Mouse (Mus musculus): Measurements from ENCODE around the gene Myod1. TPM values are rescaled to one million over a fixed set of nuclear protein-coding genes. Genes with fewer than 3 reads are reported as not detected.
A peak's percentile ranks its signal among the peaks of the same experiment; 100 is the strongest.

Gene Myod1
- total RNA-seq, 2 experiments from 2014 or later: not detected

GRCm38 (mm10) chr7:46409204-46409789, 33.0 kb downstream of the Myod1 start:
- ATAC-seq (replicated peaks; ENCODE audit: low FRiP score, low TSS enrichment, poor library complexity, severe bottlenecking): no peak

DNA sequence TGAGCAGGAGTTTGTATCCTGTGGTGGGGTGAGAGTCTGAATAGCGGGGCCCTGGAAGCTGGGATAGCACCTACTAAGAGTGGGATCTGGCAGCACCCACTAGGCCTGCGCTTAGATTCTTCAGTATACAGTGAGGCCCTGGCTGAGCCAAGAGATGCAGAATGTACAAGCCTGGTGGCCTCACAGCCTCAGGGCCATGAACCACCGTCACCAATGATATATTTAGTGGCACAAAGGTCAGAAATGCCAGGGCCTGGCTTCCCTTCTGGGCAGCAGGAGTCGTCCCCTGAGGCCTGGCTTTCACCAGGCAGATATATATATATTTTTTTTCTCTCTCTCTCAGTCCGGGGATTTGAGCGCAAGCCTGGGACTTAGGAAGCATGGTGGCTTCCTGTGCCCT, 34.5 kb downstream of the Myod1 start:
- no peak for ATAC-seq (replicated peaks; ENCODE audit: low FRiP score, low TSS enrichment, poor library complexity, severe bottlenecking)

DNA sequence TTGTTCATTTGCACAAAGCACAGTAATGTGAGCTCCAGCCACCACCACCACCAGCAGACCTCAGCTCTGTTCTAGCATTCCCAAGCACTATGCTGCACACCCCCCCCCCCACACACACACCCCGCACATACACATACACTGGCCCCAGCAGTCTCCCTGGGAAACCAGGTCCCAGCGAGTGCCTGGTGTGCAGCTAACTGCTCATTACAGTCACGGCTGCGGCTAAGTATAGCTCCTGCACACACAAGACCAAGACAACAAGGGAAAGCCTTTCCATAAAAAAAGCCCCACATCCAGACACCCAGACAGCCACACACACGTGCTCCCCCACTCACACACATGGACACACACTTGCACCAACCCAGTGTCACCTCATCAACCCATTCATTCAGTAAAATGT, 36.5 kb downstream of the Myod1 start:
- no peak for ATAC-seq (replicated peaks; ENCODE audit: low FRiP score, low TSS enrichment, poor library complexity, severe bottlenecking)

GRCm38 (mm10) chr7:46413959-46414725, 37.9 kb downstream of the Myod1 start:
- ATAC-seq (replicated peaks; ENCODE audit: low FRiP score, low TSS enrichment, poor library complexity, severe bottlenecking): no peak

DNA sequence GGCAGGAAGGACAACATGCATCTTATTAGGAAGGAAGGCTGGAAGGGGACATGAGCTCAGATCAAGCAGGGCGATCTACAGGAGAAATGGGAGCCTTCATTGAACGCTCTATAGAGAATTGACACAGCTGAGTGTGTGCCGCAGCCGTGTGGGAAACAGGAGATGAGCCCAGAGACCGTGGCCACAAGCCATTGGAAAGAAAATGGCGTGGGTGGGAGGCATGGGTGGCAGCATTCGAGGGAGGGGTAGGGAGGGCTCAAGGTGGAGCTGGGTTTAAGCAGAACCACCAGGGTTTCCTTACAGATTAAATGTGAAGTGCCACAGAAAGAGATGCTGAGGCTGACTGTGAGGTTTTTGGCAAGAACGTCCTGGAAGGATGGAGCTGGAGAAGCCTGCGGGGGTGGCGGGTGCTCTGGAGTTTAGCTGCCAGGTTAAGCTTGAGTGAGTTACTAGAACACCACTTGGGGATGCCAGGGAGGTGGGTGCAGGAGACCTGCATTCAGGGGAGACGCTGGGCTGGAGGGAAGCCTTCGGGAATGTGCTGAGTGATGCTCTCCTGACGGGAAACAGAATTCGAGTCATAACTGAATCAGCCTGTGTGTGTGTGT, 39.6 kb downstream of the Myod1 start:
- ATAC-seq (replicated peaks; ENCODE audit: low FRiP score, low TSS enrichment, poor library complexity, severe bottlenecking): no peak

DNA sequence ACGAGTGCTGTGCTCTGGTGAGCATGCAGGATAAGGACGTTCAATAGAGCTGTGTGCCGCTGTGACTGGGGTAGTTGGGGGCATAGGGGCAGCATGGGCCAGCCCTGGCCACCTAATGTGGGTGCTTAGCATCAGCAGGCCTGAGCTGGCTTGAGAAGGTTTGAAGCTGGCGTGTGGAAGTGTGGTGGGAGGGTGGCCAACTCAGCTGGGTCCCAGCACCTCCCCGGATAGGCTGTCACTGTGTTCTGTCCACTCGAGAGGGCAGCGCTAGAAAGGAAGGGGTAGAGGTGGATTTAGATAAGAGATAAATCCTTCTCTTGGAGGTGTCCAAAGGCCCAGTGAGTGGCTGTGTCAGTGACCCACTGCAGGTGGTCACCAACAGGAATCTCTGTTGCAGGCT, 41.2 kb downstream of the Myod1 start:
- no peak for ATAC-seq (replicated peaks; ENCODE audit: low FRiP score, low TSS enrichment, poor library complexity, severe bottlenecking)

DNA sequence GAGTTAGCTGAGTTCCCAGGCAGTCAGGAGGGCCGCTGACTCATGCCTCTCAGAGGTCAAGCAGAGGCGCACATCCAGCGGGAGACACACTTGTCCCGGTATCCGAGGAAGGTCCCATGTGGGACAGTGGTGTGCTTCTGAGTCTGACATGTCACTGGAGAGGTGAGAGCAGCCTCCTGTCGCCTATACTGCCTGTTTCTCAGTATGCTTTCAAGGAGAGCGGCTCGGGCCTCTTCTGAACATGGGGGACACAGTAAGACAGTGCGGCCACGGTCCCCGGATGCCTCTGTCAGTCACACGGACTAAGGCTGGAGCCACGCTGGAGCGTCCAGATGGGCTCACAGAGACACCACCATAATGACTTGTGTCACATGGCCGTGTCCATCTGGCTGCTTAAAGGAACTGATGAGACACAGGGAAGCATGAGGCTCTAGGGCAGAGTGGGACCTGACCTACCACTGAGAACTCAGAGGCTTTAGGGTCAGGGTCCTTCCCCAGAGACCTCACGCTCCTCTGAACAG, 41.9 kb downstream of the Myod1 start:
- no peak for ATAC-seq (replicated peaks; ENCODE audit: low FRiP score, low TSS enrichment, poor library complexity, severe bottlenecking)

- ATAC-seq (replicated peaks; ENCODE audit: low FRiP score, low TSS enrichment, poor library complexity, severe bottlenecking): no peak
These were observed 45.3 kb downstream of the Myod1 start for GRCm38 (mm10) chr7:46421535-46421934.

DNA sequence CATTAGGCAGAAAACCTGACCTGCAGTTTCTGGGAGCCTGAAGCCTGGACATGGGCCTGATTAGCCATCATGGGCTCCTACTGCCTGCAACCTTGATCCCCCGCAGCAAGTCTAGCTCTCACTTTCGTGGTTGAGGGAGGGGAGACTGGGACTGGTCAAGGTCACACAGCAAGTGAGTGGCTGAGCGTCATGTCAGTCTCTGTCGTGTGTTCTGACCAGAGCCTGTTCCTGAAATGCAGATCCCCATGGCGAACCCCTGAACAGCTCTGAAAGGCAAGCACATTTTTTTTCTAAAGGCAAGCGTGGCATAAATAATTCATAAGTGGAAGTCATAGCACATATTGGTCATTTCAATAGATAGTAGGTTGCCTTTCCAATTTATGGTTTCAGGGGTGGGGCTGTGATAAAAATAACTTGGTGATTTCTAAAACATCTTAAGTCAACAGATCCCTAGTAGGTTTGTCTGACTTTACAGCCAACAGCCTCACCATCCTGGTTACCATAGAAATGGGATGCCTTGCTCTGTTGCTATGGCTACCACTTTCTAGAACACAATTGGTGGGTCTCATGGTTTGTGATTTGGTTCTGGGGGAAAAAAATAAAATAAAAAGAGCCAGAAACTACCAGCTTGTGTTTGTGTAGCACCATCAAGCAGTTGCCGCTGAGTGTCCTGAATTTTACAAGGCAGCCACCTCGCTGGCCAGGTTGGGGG, 45.9 kb downstream of the Myod1 start:
- no peak for ATAC-seq (replicated peaks; ENCODE audit: low FRiP score, low TSS enrichment, poor library complexity, severe bottlenecking)

- ATAC-seq (replicated peaks; ENCODE audit: low FRiP score, low TSS enrichment, poor library complexity, severe bottlenecking): peak; percentile 68; the same call in 1 of the 2 replicates
These were observed 46.6 kb downstream of the Myod1 start for GRCm38 (mm10) chr7:46422764-46423412.

DNA sequence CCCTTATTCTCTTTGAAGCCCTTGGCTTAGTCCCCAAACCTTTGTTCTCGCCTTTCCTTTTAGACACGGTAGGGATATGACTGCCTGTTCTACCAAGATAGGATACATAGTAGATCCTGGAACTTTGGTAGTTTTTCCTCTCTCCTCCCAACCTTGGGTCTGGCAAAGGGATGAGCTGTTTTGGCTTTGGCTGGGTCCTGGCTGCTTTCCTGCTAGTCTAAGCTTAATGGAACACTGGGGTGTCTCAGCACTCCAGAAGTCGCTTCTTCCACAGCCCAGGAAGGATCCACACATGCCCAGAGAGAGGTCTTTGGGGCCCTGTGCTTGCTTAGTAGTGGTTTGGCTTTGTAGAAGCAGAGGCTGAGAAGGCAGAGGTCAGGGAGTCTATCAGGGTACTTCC, 47.7 kb downstream of the Myod1 start:
- no peak for ATAC-seq (replicated peaks; ENCODE audit: low FRiP score, low TSS enrichment, poor library complexity, severe bottlenecking)

- ATAC-seq (replicated peaks; ENCODE audit: low FRiP score, low TSS enrichment, poor library complexity, severe bottlenecking): no peak
These were observed 48.7 kb downstream of the Myod1 start for GRCm38 (mm10) chr7:46425012-46425411.

Other genes with a start within 250 kb of the Myod1 start
- gene Abcc8, start 196.4 kb upstream of the Myod1 start, total RNA-seq (2014; fragmentation: Nextera tagmentation): not detected in 2 replicates
- gene Abcc8, start 196.4 kb upstream of the Myod1 start, total RNA-seq (2017): not detected in 2 replicates
- gene Ush1c, start 138.0 kb upstream of the Myod1 start, total RNA-seq (2014; fragmentation: Nextera tagmentation): not detected in 2 replicates
- not detected in 2 replicates for gene Ush1c, start 138.0 kb upstream of the Myod1 start, total RNA-seq (2017)
- gene Otog, start 135.5 kb upstream of the Myod1 start, total RNA-seq (2014; fragmentation: Nextera tagmentation): not detected in 2 replicates
- gene Otog, start 135.5 kb upstream of the Myod1 start, total RNA-seq (2017): not detected in 2 replicates
- gene Kcnc1, start 20.0 kb downstream of the Myod1 start, total RNA-seq (2014; fragmentation: Nextera tagmentation): 1.1 and 10.7 TPM in 2 replicates
- gene Kcnc1, start 20.0 kb downstream of the Myod1 start, total RNA-seq (2017): 0.19 and 0.84 TPM in 2 replicates

Data from megakaryocyte-erythroid progenitor cell, adult 5-6 weeks (primary cell).